Mouse (Mus musculus): Measurements from ENCODE around the gene Tll2. TPM values are rescaled to one million over a fixed set of nuclear protein-coding genes. Genes with fewer than 3 reads are reported as not detected.

The Tll2 gene
- total RNA-seq, 2 experiments from 2014 or later = 1.8 to 2.7 TPM

DNA sequence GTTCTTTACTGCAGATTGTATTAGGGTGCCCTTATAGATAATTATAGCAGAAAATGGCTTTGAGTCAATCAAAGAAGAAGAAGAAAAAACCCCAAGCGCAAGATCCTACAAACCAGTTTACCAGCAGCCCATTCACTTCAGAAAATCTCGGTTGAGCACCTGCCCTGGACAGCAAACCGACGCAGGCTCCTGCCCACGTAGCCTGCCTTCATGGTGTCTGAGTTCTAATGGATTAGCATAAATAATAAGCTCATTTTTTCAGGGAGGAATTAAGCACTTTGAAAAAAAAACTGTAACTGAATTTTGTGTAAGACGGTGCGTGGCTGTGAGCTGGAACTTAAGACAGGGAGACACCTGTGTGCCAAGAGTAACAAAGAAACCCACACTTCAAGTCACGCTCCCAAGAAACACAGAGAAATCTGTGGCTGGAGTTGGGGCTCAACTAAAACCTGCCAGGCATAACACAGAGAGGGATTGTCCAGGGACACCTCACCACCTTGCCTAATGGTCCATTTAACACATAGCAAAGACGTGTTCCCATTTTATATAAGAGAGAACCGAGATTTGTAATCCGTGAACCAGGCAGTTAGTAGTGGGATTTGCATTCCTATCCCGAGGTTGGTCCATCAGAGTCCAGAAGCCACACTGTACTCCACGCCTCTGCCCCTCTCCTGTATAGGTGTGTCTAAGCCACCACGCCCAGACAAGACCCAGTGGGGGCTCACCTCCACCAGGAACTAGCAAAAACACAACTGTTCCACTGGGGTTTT lies 41.3 kb downstream of the Tll2 start:
- intact Hi-C loops (cut with DNase I) = no loop called here
- DNase-seq (ENCODE audit: low spot score in 2 of 2) = no peak

DNA sequence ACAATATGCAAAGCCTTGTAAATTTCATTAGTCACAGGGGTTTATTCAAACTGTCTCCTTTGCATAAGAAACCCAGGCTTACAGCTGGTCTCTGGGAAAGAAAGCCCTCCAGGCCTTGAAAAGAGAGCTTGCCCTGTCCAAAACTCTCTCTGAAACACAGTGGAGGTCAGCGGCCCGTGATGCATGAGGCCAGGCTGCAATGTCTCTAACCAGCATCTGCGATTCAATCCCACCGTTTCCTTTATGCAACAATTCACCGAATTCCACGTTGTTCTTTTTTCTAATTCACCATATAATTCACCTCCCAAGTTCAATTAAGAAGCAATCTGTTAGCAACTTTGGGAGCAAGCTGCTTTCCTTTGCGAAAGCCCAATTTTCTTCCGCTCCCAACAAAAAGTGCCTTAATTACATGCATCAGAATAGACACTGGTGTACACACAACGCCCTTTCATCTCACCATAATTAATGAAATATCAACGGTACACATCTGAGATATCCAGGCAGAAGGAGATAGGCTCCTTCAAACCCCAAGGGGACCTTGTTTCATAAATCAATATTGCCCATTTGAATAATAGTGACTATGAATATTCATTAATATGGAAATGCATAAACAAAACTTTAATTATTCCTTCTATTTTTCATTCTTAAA lies 42.1 kb downstream of the Tll2 start:
- no peak for DNase-seq (ENCODE audit: low spot score in 2 of 2)
- intact Hi-C loops (cut with DNase I) = no loop called here

DNA sequence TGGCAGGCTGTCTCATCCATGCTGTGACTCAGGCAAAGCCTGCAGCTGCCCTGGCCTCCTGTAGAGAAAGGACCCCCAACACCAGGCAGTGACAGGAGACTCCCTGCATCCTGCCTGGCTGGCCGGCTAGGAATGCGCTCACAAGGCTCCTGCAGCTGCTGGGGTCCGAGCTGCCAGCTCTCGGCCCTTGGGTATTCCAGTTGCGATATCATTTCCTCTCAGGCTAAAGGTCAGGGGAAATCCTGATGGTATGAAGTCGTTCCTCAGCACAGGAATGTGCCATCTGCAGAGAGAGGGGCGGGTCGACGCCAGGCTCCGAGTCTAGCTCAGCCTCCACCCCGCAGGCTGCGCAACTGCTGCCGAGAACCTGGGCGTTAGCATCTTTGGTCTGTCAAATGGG lies 46.2 kb downstream of the Tll2 start:
- DNase-seq (ENCODE audit: low spot score in 2 of 2) = no peak
- intact Hi-C loops (cut with DNase I) = no loop called here

DNA sequence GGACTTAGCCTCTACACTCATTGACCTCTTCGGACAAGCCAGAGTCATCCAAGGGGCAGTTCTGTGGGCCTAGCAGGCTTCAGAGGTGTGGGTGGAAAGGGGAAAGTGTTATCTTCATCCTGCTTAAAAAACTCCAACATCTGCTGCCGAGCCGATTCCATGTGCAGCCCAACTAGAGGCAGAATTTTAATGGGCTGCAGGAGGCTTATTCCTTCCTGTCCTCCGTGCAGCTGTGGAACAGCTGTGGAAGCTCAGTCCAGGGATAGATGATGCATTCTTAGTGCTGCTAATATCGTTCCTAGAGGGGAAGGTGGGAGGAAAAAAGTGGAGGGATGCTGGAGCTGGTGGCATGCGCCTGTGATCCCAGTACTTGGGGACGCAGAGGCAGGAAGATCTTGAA lies 52.0 kb downstream of the Tll2 start:
- DNase-seq (ENCODE audit: low spot score in 2 of 2) = no peak
- intact Hi-C loops (cut with DNase I) = no loop called here

DNA sequence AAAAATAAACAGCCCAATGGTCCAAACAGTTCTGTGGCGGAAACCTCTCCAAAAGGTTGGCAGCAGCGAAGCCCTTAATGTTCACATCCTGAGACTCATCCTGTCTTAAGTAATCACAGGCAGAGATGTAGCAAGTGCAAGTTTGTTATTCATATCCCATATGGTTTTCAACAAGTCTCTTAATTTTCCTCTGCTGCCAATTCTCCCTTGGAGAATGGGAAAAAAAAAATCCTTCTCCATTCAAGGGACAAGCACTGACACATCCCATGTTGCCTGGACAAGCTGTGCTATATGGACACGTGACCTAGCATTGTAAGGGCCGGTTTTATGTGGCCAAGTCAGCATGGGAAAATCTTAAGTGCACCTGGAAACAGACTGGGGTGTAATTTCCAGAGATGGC lies 54.2 kb downstream of the Tll2 start:
- DNase-seq (ENCODE audit: low spot score in 2 of 2) = no peak
- intact Hi-C loops (cut with DNase I) = no loop called here

DNA sequence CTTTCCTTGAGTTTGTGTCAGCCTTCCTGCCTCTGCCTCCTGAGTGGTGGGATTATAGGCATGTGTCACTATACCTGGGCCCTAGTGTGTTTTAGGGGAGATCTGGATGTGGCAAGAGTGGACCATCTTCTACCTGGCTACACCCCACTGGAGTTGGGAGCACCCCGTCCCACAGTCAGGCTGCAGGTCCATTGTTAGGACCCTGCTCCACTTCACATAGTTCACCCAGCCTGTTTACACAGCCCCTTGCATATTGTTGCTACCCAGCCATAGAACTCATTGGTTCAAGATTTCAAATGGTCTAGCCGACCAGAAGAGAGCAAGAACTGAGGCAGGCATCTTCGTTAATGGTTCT lies 54.6 kb downstream of the Tll2 start:
- intact Hi-C loops (cut with DNase I) = no loop called here
- DNase-seq (ENCODE audit: low spot score in 2 of 2) = no peak

DNA sequence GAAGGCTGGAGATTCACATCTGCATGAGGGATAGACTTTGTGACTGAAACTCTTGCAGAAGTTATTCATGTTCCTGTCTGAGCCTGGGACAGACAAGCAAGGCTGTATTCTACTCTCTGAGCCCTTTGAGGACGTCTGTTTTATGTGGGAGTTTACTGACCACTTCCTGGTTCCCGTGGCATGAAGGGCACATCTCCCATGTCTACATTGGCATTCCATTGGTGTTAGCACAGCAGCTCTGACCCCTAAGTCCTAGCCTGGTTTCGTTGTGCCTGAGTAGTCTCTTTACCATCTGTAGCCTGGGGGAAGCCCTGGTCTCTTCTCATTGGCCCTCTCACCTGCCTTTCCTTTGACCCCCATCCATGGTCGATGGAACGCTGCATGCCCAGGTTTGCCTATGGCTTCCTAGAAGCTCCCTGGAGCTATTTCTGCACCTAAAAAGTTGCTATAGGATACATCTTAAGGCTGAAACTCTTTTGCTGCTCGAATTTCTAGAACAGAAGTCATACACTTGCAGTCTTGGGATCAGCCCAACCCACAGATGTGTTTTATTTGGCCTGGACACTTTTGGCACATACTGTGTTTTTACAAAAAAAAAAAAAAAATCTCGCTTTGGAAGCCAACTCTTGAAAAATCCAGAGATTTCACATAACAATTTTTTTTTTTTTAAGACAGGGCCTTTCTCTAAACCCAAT lies 55.2 kb downstream of the Tll2 start:
- intact Hi-C loops (cut with DNase I) = no loop called here
- DNase-seq (ENCODE audit: low spot score in 2 of 2) = no peak

DNA sequence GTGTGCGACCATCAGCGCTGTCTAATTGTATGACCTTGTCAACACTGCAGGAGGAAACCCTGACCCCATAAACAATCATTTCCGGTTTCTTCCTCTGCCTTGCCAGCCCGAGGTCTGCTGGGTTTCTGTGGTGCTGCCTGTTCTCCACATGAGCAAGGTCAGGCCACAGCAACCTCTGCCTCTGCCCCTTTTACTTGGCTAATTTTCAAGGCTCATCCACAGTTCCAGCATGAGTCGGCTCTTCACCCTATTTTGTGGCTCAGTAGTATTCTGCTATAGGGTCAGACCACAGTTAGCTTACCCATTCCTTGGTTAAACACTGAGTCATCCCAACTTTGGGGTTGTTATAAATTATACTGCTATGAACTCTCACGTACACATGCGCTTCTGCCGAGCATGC lies 65.7 kb downstream of the Tll2 start:
- no peak for DNase-seq (ENCODE audit: low spot score in 2 of 2)
- intact Hi-C loops (cut with DNase I) = no loop called here

DNA sequence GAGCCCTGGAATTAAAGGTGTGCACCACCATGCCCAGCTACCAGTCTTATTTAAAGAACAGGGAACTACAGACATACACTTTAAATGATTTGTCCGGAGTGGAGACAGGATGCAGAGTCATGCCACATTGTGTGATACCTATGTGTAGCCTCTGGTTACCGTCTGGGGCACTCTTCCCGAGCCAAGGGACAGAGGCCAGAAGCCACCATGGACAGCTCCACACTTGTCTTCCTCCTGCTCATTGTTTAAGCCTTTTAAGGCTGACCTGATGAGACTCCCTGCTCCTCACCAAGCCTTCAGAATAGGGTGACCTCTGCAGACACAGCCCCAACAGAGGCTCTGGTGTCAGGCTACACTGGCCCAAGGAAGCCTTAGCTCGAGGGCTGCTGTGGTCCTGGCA lies 67.0 kb downstream of the Tll2 start:
- intact Hi-C loops (cut with DNase I) = no loop called here
- DNase-seq (ENCODE audit: low spot score in 2 of 2) = no peak

DNA sequence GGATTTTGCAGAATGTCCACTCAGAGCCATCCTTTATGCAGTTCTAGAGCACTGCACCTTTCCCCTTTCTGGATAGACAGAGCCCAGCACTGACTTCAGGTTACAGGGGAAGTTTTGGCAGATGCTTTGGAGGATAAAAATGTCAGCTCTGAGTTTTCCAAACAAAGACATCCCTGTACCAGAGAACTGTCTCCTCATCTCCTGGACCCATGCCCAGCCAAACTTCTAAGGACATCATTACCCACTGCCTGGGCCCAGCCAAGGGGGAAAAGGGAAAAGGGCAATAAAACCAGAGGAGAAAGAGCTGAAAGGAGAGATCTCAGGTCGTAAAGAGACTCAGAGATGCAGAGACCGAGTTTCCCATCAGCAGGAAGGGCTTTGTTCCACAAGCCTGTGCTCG lies 83.6 kb downstream of the Tll2 start:
- intact Hi-C loops (cut with DNase I) = no loop called here
- DNase-seq (ENCODE audit: low spot score in 2 of 2) = no peak

DNA sequence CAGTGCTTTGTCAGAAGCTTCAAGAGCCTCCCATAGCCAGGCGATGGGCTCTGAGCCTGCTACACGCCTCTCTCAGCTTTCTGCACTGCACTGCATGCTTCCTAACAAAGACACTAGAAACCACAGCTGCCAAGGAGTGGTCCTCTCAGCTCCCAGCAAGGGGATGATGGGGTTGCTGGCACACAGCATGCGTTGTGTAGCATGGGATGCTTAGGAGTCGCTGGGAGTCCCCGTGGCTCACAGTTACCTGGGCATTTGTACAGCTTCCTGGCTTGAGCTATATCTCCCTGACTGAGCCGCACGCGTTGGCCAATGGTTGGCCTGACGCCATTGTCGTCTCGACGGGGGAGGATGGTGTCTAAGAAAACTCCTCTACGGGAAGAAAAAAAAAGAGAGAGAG lies 86.7 kb downstream of the Tll2 start:
- intact Hi-C loops (cut with DNase I) = no loop called here
- peak; percentile 60 to 74 for DNase-seq (ENCODE audit: low spot score in 2 of 2)

DNA sequence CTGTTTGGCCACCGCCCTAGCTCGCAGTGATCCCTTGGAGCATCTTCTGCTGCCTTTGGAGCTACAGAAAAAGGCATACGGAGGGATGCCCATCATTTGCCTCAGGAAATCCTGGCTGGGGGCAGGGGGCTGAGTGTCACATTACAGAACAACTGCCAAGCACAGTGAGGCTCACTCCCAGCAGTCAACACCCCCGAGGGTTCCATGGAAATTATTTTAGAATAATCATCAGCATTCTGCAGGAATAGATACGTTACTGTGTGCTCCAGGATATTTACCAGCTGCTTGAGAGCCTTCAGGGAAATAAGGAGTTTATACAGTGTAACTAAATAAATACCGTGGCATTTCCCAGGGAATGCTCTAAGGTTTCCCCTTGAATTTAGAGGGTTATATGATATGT lies 88.3 kb downstream of the Tll2 start:
- intact Hi-C loops (cut with DNase I) = no loop called here
- no peak for DNase-seq (ENCODE audit: low spot score in 2 of 2)

DNA sequence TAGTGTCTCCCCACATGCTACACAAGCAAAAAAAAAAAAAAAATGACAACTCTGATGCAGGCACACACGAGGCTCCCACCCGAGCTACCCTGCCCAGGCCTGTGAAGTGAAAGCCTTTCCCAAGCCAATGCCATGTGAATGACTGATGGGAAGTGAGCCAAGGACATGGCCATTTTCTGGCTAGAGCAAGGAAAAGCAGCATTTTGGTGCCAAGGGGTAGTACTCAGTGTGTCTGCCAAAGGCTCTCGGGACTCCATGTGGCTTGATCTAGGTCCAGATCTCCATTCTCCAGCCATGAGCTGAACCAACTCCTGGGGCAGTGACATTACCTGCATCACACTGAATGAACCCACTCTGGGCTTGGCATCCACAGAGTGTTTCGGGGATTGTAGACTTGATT lies 89.3 kb downstream of the Tll2 start:
- no peak for DNase-seq (ENCODE audit: low spot score in 2 of 2)
- intact Hi-C loops (cut with DNase I) = no loop called here

DNA sequence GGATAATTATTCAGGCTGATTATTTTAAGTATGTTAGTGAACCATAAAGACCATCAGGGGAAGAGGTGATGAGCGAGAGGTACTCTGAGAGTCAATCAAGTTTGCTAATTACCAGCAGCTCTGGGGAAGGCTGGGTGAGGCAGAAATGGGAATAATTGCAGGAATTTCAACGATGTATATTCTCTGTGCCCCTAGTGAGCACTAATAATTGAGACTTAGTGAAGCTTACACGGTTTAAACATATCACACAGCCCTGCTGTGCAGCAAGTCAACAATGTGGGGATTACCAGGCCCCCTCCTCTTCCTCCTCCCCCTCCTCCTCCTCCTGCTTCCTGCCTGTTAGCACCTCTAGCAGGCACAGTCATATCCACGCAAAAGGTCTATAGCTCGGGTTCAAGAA lies 92.0 kb downstream of the Tll2 start:
- intact Hi-C loops (cut with DNase I) = no loop called here
- no peak for DNase-seq (ENCODE audit: low spot score in 2 of 2)

DNA sequence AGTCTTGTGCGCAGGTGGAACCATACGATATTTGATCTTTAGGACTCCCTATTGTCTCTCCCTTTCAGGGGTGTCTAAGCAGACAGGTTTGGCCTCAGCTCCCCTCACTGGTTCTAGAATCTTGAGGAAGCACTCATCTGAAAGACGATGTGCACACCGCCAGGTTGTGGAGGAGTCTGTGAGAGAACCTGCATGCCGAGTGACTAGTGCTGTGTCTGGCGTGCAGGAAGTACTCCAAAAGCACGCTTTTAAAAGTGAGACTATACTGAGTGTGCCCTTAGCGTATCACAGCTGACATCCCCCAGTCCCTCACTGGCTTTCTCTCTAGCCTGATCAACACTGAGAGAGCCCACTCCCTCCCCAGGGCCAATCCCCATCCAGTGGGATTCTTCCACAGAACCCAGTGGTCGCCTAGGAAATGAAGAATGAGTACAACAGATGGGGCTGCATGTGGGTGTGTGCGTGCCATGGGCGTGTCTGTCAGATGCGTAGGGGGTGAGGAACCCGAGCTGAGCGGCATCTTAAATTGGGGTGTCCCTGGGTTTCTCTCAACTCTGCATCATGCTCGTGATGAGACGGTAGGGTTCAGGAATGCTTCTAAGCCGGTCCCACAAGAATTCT lies 92.6 kb downstream of the Tll2 start:
- peak; percentile 63 to 79 for DNase-seq (ENCODE audit: low spot score in 2 of 2)
- intact Hi-C loops (cut with DNase I) = no loop called here

DNA sequence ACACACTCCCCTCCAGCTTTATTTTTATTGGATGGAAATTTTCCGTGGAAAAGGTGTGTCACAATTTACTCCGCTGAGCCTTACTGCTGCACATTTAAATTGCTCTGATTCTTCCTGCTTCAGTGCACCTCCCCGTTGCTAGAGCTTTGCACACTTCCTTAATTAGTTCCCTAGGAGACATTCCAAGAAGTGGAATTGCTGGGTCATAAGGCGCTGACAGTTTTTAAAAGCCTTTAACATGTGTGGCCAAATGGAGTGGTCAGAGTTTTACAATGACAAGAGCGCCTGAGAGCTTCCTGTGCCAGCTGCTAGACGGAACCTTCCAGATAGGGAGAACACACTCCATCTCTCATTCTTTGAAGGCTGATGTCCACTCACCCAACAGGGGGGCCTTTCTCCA lies 94.0 kb downstream of the Tll2 start:
- intact Hi-C loops (cut with DNase I) = no loop called here
- DNase-seq (ENCODE audit: low spot score in 2 of 2) = no peak

DNA sequence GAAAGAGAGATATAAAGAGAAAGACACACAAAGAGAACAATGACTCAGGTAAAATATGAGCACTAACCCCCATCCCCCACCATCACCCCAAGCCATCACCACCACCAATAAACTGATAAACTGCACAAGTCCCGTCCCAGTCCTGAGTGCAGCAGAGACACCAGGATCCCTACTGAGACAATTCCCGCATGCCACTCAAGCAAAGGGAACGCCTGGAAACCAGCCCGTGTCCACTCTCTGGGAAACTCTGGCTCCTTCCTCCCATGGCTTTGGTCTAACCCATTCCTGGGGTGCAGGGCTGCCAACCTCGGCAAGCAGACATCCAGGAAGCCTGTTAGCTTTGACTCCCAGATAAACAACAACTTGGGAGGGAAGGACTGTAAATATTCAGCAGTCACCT lies 96.6 kb downstream of the Tll2 start:
- intact Hi-C loops (cut with DNase I) = loop anchor here (5.0 kb wide), 1 partner anchor 132 kb away; no protein-coding TSS in a partner anchor

DNA sequence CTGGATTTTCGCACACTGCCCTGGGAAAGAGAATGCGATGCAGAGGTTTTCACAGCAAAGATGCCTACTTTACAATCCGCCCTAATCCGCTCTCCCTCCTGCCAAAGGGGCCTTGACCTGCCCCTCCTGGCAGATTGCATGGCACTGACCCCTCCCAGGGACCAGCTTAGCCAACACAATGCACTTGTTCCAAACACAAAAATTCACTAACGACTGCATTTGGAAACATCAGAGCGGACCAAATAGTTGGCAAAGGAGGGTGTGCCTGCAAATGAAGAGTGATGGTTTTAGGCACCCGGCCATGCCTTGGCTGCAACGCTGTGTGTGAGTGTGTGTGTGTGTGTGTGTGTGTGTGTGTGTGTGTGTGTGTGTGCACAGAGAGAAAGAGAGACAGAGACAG lies 97.1 kb downstream of the Tll2 start:
- no peak for DNase-seq (ENCODE audit: low spot score in 2 of 2)
- intact Hi-C loops (cut with DNase I) = loop anchor here (5.0 kb wide), 1 partner anchor 133 kb away; no protein-coding TSS in a partner anchor

More for the DNA sequence above, 96.6 kb downstream of the Tll2 start:
- DNase-seq (ENCODE audit: low spot score in 2 of 2) = no peak

DNA sequence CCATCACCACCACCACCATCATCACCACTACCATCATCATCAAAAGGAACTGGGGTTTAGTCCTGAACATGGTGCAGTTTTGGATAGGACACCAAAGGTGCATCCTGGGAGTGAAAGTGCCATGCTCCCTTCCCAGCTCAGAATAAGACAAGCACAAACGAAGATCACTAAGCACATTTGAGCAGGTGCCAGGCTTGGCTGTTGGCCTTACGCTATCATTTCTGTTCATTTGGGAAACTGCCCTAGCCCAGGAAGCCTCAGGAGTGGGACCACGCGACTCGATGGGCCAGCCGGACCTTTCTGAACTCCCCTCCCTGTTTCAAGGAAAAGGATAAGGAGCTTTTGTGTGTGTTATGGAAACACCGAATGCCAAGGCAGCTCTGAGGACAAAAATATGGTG lies 98.0 kb downstream of the Tll2 start:
- intact Hi-C loops (cut with DNase I) = loop anchor here (5.0 kb wide), 1 partner anchor 134 kb away; no protein-coding TSS in a partner anchor
- no peak for DNase-seq (ENCODE audit: low spot score in 2 of 2)

DNA sequence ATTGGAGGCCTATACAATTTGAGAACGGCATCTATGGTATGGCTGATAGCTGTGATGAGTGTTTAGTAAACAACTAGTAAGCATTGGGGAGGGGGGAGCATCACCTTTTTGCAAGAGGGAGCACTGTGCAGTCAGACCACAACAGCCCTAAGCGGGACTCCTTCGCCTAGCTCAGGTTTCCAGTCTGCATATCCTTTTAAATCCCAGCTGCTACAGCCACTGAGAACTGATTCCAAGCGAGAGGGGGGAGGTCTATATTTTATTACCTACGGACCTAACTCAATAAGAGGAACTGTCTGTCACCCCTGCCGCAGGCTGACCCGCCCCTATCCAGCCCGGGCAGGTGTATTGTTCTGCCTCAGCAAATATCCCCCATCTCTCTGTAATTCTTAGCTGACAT lies 99.1 kb downstream of the Tll2 start:
- no peak for DNase-seq (ENCODE audit: low spot score in 2 of 2)
- intact Hi-C loops (cut with DNase I) = loop anchor here (5.0 kb wide), 1 partner anchor 135 kb away; no protein-coding TSS in a partner anchor

Data from left cerebral cortex, postnatal 14 days (tissue).